Mouse (Mus musculus): ENCODE measurements around the gene Gja6.

The Gja6 gene

DNA sequence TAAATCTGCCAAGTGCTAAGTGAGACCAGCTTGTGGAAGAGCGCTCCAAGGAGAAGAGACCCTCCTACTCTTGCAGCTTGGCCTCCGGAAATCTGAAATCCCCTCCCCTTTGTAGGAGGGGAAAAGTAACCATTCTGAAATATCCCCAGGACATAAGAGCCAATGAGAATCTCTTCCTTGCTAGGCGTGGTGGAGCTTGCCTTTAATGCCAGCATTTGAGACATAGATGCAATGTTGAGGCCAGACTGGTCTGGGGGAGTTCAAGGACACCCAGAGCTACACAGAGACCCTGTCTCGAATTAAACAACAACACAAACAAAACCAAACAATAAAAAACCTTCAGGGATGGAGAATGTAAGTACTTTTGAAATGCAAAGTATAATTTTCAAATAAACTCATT, at the start of gene Gja6:
Gene Gja6 (minus strand): TSS at position 101 of the 400 bp plus-strand sequence.
- no peak for DNase-seq (ENCODE audit: low spot score in 2 of 2)

DNA sequence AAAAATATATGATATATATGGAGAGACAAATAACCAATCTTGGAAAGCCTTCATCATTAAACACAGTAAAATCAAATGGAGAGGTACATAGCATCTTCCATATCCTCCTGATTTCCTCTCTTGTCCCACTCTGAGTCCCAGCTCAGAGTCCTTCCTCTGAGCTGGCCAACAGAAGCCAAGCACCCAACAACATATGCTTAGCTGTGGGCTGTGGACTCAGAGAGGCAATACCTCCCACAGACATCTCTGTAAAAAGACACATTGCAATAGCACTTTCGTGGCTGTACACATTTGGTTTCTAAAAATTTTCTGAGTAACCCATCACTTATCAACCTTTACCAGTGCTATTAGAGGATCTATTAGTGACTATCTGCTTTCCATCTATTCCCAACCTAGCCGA, 42.7 kb upstream of the Gja6 start:
- DNase-seq (ENCODE audit: low spot score in 2 of 2): no peak

DNA sequence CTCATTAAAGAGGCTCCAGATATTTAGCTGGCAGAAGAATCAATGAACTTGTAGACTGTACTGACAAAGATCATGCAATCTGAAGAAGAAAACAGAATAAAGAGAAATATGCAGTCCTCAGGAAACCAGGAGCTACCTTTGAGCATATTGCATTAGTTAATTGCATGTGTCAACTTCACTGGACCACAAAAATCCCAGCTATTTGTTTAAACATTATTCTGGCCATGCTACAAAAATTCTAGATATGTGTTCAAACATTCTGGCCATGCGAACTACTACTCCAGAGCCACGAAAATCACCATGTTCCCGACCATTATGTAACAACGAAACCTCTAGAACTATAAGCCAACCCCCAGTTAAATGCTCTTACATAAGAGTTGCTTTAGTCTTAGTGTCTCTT, 37.9 kb upstream of the Gja6 start:
- no peak for DNase-seq (ENCODE audit: low spot score in 2 of 2)

DNA sequence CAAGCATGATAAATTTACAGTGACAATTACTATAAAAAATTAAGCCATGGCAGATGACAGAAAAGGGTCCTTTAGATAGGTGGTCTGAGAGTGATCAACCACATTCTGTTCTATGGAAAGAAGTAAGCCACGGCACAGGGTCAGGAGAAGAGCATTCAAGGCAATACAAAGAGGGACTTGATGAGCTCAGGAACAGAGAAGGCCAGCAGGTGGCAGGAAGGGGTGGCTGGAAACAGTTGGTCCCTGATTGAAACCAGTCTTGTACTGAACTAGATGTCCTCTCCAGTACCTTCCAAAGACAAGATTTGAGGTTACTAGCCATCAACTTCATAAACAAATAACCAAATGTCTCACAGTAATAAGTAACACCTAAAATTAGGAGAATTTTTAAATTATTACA, 28.7 kb upstream of the Gja6 start:
- DNase-seq (ENCODE audit: low spot score in 2 of 2): no peak

DNA sequence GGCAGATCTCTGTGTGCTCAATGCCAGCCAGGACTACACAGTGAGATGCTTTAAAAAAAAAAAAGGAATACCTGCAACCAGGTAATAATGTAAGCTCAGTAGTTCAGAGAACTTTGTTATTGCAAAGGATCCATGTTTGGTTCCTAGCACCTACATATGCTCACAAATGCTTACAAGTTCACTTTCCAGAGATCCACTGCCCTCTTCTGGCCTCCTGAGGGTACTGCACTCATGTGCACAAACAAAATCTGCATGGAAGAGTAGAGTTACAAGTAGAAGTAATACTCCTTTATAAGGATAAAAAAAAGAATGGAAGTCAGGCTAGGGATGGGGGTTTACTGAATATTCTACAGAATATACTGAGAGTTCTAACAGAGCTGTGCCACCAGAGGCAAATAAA, 23.8 kb upstream of the Gja6 start:
- peak in 1 of 2 experiments; percentile 11 for DNase-seq (ENCODE audit: low spot score in 2 of 2)

DNA sequence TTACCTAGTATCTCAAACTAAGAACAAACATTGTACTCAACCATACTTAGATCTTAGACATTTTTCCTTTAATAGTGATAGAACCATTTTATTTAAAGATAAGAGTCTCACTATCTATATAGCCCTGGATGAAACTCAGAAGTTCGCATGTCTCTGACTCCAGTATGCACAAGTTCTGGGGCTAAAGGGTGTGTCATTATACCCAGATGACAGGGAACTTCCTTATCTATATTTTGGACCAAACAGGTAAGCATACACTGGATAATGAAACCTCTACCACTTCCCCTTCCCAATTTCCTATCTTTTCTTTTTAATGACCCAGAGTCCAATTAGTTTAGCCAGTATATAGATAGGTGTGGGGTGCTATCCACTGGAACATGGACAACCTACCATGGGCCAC, 22.0 kb upstream of the Gja6 start:
- no peak for DNase-seq (ENCODE audit: low spot score in 2 of 2)

DNA sequence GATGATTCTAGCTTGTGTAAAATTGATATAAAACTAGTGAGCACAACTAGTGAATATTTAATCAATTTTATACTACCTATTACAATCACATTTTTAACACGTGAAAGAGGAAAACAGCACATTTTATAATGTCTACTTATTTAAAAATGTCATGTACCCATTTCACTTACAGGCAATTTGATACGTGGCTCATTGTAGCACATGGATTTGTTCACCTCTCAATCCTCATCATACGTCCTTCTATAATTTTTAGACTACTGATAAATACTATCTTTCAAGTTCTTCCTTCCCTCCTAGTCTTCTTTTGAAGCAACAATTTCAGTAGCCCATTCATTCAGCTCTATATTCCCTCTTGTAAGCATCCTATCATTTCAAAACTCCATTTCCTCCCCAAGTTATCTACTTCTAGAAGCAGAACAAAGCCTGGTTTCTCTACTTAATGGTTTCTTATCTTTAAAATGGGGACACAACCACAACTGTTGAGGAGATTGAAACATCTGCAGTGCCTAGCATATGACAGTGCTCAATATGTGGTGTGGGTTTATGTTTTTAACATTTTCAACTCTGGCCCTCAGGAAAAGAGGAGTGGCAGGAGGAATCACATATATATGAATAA, 12.3 kb upstream of the Gja6 start:
- DNase-seq (ENCODE audit: low spot score in 2 of 2): no peak

DNA sequence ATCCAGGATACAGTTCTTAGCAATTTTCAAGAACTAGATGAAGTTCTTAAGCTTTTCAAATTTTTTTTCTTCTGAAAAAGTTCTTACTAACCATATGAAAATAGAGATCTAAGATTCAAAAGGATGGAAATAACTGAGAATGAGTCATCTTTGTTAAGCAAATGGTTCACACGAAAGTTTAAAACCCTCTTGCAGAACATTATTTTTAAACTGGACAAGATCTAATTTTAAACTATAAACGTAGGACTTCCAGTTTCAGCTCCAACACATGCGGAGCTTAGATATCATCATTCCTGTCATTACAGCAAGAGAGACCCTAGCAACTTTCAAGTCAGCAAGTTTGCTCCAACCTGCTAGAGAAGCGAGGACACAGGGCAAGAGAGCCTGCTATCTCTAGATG, 375 bp downstream of the Gja6 start:
- DNase-seq (ENCODE audit: low spot score in 2 of 2): no peak

DNA sequence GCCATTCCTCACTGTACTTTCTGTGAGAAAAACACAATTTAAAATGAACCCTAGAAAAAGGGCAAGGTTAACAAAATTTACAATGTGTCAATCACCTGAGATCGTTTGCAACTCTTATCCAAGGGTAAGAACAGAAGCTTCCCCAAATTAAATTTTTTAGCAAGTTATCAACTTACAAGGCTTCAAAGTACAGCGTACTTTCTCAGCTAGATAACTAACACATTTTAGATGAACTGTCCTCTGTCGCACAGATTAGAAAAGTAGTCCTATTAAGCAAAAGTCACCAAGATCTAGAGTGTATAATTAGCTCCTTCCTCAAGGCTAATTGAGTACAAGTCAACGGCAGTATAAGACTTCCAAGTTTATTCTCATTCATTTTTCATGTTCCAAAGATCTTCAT, 939 bp downstream of the Gja6 start:
- no peak for DNase-seq (ENCODE audit: low spot score in 2 of 2)

DNA sequence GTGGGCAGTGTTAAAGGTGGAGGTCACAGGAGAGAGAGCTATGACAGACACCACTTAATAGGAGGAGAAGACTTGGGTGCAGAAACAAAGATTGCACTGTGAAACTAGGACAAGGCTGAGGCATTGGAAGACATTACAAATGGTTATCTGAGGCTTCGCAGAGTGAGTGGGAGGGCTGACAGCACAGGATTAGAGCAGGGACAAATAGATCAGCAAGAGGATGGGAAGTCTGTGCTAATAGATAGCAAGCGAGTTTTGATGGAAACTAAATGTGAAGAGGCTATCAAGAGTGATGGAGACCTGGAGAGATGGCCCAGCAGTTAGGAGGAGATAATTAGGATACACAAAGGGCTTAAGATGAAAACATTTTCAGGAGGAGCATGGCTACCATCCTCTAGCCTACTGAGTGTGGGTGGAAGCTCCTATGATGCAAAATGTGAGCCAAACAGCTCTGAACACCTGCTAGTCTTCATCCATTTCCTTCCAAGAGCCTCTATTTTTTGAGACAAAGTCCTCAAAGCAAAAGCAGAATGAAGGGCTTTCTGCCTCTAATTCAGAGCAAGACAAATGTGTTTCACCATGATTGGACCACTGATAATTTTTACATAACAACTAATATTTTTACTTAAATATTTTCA, 1.7 kb downstream of the Gja6 start:
- DNase-seq (ENCODE audit: low spot score in 2 of 2): no peak

DNA sequence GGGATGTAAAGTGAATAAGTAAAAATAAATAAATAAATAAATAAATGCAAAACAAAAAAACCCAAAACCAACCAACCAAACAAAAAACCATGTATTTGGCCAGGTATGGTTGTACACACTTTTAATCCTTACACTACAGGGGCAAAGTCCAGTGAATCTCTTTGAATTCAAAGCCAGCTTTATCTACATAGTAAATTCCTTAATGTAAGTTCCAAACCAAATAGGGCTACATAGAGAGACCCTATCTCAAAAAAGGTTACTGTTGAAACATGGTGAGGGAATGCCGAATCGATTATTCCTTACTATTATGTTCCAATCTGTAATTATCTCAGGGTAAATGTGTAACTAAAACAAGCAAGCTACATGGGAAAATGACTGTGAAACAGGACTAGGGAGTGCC, 5.7 kb downstream of the Gja6 start:
- DNase-seq (ENCODE audit: low spot score in 2 of 2): no peak

DNA sequence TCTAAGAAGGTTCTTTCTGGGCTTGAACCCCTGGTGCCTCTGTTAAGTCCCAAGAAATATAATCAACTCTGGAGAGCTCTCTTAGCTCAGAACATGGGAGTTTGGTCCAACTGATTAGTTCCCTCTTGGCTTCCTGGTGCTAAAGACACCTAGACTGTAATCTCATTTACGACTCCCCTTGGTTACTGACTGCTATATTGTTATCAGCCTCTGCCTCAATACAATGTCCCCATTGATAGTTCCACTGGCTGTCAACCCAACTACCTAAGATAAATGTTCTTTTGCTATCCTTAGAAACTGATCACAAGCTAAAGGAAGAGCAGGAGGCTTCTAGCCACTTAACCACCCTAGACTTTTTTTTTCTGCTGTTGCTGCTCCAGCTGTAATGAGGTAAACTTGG, 14.8 kb downstream of the Gja6 start:
- DNase-seq (ENCODE audit: low spot score in 2 of 2): no peak

DNA sequence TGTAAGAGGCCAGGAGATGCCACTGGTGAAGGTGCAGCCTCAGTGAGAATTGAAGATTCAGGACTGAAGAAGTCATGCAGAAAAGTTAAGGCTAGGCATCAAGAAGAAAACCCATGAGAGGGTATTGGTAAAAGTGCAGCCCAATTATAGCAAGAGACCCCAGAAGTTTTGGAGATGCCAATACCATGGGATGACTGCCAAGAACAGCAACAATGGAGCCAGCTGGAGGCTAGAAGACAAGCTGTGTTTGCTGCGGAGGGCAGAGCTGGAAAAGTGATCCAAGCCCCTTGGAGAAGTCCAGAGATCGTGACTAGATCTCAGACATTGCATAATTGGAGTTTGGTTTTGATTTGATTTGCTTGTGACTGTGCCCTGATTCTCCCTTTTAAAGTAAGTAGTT, 20.6 kb downstream of the Gja6 start:
- no peak for DNase-seq (ENCODE audit: low spot score in 2 of 2)

DNA sequence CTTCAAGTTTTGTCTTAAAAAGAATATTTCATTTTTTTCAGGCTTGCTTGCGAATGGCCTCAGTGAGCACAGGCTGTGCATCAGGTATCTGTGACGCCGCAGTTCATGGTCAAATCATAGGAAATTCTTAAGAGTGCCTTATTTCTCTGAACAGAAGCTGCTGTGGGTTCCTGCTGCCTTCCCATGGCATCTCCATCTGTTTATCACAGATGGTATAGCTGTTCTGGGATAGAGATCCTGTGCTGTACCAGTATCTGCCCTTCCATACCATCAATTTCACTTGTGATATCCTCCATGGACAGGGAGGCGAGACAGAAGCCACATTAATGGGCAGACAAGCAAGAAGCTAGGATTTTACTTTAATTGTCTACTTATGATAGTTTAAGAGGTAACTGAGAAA, 40.3 kb downstream of the Gja6 start:
- no peak for DNase-seq (ENCODE audit: low spot score in 2 of 2)

DNA sequence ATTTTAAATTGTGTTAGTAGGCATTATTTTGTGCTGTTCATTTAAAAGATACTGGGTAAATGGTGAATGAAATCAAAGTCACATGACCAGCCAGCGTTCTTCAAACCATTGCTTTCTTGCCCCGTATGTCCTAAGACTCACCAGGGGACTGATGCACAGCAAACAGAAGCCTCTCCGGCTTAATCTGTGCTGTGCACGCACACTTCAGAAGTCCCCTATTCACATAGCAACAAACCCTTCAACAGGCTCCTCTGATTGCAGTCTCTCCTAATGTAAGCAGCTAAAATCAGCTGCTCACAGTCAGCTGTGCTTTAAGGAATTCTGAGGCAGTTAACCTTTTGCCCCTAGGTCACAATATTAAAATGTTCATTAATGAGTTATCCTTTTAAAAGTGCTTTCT, 41.8 kb downstream of the Gja6 start:
- no peak for DNase-seq (ENCODE audit: low spot score in 2 of 2)

DNA sequence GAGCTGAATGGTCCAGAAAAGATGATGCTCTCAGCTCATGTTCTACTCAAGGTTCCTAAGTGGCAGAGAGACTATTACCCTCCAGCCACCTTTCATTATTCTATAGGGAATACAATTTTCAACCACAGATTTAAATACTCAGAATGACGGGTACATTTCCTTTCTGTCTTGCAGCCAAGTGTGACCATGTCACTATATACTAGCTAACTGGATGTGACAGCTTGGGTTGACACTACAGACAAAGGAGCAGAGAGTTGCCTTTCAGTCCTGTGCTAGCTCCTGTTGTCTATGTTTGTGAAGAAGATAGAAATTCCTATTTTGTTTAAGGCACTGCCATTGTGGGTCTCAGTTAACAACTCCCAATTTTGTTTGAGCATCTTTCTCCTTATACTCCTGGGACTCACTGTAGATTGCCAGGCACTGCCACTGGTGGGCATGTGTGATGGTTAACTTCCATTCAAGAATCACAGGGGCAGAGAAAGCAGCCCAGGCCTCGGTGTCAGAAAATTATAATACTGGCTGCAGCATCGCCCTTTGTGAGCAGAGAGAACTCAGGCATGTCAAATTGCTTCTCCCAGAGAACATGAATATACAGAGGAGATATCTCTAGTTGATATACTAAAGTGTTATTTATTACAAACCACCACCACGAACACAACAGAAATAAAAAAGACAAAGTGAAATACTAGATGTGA, 43.0 kb downstream of the Gja6 start:
- DNase-seq (ENCODE audit: low spot score in 2 of 2): no peak

Measured in spleen, postnatal 4 days (tissue).